Mouse (Mus musculus): Measurements from ENCODE around the gene Plekha8.
A peak's percentile ranks its signal among the peaks of the same experiment; 100 is the strongest.

The Plekha8 gene

DNA sequence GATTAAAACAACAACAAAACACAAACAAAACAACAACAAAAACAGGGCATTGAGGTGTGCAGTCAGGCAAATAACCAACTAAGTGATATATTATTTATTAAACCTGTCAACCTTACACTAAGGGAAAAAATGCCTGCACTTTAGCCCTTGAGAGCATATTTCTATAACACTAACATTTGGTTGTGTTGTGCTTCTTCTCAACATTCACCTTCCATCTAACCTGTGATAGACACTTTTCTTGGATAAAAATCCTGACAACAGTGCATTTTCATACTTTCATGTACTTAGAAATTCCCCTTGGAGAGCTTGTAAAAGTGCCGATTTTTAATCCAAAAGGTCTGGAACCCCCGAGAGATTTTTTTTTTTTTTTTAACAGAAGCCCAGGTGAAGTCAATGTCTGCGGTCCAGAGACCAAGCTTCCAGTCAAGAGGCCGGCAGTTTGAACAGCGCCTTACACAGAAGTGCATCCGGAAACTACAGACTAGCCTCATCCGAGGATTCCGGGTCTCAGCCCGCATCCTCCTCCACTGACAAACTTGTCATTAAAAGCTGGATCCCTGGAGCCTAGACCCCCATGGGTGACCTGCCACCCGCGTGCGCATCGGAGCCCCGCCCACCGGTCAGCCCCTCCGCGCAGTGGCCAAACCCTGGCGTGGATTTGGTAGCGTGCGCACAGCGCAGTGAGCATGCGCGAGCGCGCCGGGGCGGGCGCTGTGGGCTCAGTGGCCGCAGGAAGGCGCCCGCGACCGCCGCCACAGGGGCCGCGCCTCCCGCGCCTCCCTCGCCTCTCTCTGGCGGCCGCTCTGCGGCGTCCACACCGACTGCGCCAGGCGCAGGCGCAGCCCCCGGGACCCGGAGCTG lies at the start of gene Plekha8:
Plekha8 (plus strand) TSS at position 643 of the 861 bp plus-strand sequence.
- peak; percentile 92 for DNase-seq

DNA sequence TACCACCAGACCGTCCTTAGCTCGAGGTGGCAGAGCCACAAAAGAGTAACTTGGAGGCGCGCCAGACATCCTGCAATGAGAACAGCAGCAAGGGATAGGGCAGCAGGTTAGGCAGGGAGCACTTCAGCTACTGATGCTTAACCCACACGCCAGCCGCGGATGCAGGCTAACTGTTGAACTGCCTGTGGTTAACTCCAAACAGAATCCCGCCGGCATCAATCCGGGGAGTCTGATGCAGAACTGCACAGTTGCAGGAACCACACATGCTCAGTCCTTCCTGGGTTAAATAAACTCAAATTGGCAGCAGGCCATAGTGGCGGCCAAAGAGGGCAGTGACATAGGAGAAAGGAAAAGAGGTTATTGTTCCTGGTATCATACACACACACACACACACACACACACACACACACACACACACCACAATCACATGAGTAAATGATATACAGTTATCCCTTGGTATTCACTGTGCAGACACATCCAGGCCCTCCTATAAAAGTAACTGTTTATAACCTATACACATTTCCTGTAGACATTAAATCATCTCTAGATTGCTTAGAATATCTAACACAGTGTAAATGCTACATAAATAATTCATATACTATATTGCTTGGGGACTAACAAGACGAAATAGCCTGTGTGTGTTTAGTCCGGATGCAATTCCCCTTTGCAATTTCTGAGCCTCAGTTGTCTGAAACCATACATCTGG lies 46.4 kb upstream of the Plekha8 start:
- peak; percentile 73 for DNase-seq

- no peak for DNase-seq
Observed at GRCm38 (mm10) chr6:54549311-54549710, 45.6 kb upstream of the Plekha8 start.

- DNase-seq = no peak
Observed at GRCm38 (mm10) chr6:54550801-54551323, 44.0 kb upstream of the Plekha8 start.

DNA sequence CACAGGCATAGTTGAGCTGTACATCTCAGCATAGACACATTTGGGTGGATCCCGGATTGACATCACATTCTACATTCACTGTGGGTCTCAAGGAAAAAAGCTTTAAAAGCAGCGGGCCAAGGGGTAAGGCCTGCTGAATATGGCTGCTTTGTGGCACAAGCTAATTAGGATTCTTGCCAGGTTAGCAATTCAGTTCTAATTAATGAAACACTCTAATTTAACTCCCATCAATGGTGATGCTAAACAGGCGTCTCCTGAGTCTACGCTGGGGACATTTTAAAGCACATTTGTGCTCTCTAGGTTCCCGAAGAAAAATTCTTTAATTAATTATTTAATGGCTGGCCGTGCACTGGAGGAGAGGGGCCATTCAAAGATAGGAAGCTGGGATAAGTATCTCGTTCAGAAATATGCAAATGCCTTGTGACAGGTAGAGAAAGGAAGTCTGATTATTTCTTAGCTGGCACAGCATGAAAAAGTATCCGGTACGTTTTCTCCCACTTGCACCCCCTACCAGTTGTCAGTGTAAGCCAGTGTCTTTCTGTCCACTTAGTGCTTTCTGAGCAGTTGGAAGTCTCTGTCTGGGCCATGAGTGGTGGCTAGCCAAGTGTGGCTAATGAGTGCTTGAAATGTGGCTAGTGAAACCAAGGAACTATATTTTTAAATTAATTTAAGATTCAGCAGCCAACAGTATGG lies 42.0 kb upstream of the Plekha8 start:
- no peak for DNase-seq

DNA sequence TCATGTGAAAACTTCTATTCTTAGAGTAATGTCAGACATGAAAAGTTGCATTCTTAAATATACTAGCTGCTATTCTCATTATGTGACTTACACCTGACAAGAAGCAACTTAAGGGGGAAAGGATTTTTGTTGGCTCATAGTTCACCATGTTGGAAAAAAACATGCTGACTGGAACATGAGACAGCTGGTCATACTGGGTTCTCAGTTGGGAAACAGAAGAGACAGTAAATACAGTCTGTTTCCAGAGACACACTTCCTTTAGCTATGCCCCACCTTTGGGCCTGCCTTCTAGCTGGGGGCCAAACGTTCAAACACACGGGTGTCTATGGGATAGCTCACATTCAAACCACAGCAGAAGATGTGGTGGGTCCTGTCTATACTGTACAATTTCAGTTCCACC lies 41.3 kb upstream of the Plekha8 start:
- no peak for DNase-seq

GRCm38 (mm10) chr6:54554341-54555110 lies 40.4 kb upstream of the Plekha8 start:
- DNase-seq = peak; percentile 31

DNA sequence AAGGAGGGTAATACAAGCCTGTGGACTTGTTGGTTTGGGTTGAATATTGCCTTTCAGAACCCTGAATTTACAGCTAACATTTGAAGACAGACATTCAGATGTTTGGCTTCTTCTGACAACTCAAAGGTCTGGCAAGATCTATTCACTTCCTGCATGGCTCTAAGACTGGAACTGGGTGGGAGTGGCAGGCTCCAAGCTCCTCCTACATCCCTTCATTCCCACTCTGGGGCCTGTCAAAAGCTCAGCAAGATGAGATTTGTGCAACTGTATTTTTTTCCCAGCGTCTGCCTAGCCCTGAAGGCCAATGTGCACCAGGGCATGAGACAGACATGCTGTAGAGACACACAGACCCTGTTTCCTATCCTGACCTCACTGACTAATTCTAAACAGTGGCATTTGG lies 39.1 kb upstream of the Plekha8 start:
- no peak for DNase-seq

- peak; percentile 21 for DNase-seq
Observed at GRCm38 (mm10) chr6:54557671-54558070, 37.2 kb upstream of the Plekha8 start.

DNA sequence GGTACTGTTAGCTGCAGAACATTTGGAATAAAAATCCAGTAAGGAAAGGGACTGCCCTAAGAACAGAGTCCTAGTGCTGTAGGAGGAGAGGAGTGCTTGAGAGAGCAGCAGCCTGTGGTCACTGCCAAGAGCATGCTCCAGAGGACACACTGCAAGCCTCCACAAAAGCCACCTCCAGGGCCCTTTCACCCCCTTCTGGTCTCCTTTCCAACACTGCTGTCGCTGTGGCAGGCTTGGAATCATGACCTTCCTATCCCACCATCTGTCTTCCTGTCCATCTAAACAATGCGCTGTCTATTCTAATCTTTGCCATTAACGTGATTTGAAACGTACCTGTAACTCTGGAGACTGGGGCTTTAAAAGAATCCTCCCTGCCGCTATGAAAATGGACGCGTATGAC lies 36.4 kb upstream of the Plekha8 start:
- DNase-seq = peak; percentile 62

GRCm38 (mm10) chr6:54562018-54562809 lies 32.7 kb upstream of the Plekha8 start:
- peak; percentile 23 for DNase-seq

DNA sequence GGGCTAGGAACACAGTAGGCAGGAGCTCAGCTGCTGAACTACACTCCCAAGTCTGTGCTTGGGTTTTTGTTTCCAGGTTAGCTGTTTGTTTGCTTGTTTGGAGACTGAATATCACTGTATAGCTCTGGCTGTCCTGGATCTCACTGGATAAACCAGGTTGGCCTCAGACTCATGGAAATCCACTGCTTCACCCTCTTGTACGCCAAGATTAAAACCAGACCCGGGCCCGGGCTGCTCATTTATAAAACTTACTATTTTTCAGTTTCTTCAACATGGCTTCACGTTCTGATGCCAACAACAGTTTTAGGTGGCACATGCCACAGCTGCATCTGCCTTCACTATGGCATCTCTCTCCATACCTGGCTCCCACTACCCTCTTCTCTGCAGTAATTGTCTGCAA lies 31.4 kb upstream of the Plekha8 start:
- DNase-seq = peak; percentile 40

- DNase-seq = peak; percentile 31
Observed at GRCm38 (mm10) chr6:54564506-54564991, 30.4 kb upstream of the Plekha8 start.

DNA sequence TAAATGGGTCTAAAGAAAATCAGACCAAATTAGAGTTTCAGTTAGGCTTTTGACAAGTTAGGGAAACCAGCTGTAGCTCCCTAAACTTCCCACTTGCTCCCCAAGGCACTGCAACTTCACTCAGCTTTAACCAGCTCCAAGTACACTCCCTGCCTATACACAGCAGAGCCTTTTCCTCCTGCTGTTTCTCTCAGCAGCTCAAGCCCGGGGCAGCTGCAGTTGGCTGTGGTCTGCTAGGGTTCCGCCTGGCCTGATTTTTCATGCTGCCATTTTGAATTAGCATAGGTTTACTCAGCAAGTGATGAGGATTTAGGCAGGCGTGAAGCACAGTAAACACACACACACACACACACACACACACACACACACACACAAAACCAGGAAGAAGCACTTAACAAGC lies 29.9 kb upstream of the Plekha8 start:
- peak; percentile 49 for DNase-seq

DNA sequence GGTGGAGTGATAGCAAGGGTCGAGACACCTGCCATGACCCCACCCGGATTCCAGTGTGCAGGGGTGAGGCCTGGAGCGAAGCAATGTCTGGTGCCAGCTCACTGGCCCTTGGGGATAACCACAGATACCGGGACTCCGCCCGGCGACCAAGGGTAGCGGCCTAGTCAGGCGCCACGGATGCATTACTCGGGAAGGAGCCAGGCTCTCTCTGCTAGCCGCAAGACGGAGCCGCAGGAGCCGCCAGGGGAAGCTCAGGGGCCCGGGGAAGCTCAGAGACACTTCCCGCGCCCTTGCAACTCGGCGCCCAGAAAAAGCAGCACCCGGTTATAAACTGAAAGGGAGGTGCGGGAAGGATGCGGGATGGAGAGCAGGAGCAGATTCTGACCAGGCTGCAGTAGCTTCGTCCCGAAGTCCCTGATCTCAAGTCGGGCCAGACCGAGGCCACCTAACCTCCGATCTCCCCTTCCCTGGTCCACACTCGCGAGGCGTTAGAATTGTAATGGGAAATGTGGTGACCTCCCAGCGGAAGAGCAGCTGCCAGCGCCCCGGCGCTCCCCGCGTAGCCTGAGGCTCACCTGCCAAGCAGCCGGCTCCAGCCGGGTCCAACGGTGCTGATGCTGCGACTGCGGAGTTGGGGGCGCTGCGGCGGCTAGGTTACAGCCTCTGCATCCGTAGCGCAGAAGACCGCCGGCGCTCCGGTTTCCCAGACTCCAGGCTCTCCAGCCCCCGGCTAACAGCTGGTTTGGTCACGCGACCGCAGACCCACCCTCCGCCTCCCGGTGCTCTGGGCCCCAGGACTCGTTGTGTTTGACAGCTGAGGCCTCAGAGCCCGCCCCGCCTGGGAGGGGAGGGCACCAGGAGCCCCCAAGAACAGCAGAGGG lies 29.0 kb upstream of the Plekha8 start, which contains the start of gene Scrn1:
Scrn1 (minus strand) TSS at position 825 of the 881 bp plus-strand sequence.
- peak; percentile 74 for DNase-seq

GRCm38 (mm10) chr6:54566546-54566919 lies 28.4 kb upstream of the Plekha8 start:
- DNase-seq = no peak

DNA sequence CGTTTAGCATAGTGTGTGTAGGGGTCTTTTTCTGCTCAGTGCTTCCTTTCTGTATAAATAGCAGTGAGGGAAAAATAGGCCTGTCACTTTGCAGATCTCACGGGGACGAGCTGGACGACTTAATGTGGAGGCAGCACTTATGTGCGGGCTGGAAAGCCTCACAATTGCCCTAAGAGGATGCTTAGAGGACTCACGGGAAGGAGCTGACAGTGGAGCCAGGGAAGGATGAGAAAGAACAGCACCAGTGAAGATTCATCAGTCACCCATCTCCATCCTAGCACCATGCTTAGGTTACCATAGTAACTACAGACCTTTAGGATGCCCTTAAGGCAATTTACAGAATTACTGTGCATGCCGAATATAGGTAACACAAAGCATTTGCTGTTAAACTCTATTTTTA lies 25.1 kb upstream of the Plekha8 start:
- DNase-seq = no peak

DNA sequence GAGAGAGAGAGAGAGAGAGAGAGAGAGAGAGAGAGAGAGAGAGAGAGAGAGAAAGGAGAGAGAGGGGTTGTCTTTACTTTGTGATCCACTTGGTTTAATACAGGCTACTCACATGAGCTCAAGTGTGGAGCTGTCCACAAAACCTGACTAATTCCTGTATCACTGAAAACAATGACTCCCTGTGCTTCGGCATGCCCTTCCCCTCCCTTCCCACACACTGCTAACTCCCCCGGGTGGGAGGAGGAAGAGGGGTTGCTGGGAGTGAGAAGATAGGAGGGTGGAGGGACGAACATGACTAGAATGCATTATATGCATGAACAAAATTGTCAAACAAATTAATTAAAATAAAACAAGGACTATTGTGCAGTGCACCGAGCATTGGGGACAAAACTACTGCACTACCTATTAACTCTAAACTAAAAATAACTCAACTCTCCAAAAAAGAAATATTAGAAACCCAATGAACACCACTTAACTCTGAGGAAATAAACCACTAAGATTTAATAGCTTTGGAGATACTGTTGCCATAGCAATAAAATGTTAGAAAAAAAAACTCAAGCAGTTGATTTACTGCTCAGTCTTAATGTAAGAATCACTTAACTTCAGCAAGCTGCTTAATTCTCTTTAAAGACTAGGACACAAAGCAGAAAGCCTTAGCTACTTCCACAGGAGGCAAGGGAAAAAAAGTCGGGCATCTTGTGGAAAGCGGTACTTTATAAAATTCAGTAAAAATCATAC lies 21.5 kb upstream of the Plekha8 start:
- no peak for DNase-seq

DNA sequence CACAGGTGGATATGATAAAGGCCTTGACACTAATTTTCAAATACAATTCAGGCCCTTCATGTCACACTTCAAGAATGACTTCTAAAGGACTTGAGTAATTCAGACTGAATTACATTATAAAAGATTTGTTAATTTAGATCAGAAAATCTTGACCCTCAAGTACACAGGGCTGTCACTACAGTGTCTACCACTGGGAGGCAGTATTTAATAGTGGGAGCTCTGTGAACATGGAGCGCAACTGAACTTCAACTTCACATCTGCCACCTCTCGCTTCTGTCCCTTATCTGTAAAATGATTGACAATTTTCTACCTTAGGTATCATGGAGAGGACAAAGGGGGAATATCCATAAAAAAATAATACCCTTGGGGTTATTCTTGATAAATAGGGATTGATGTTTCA lies 8.7 kb upstream of the Plekha8 start:
- DNase-seq = peak; percentile 54

- DNase-seq = no peak
Observed at GRCm38 (mm10) chr6:54586911-54587310, 8.0 kb upstream of the Plekha8 start.

All from cerebellum, adult 8-10 months (tissue).